Comparison of ENCODE assay signal across 12 mouse cellular contexts in genomic region chr6:100479881-100480280, GRCm38 (mm10).
DNase-seq lines count a peak whose midpoint lies in the region; ATAC-seq and TF ChIP-seq lines count a peak whose summit lies in the region.
"Had no signal": no experiment of that assay in that cellular context is flagged by ENCODE, and none has a peak within 500 bp of the region (broad histone marks: within the 10 kb centered on the region; RNA-seq: fewer than 3 reads in every experiment).

No protein-coding gene starts in this region.

- ATAC-seq in heart, embryonic 11.5 days (replicated peaks; ENCODE audit: insufficient number of reproducible peaks, low FRiP score, low TSS enrichment) = 0 out of 2 replicates have a peak, but pooled peaks have one; percentile 24

- H3K9ac ChIP-seq in heart, embryonic 11.5 days (ENCODE audit: low read depth, low read length) = no peak overlapping the region
- H3K9ac ChIP-seq: midbrain, embryonic 12.5 days had no signal

- no peak for TF ChIP-seq CTCF in brain, embryonic 14.5 days (IDR thresholded peaks at IDR 0.05; ENCODE audit: borderline replicate concordance, extremely low read depth, insufficient read depth, insufficient read length)

- no peak for TF ChIP-seq POLR2A in brain, embryonic 14.5 days (IDR thresholded peaks at IDR 0.05; ENCODE audit: borderline replicate concordance, extremely low read depth, insufficient read depth, insufficient read length, poor library complexity, severe bottlenecking)

- no peak overlapping the region for H3K4me2 ChIP-seq in heart, embryonic 11.5 days
- H3K4me2 ChIP-seq: midbrain, embryonic 12.5 days had no signal

- H3K4me3 ChIP-seq in heart, embryonic 11.5 days (ENCODE audit: low read depth, low read length) = no peak overlapping the region
- H3K4me3 ChIP-seq: midbrain, embryonic 12.5 days had no signal

- H3K9me3 ChIP-seq in heart, embryonic 11.5 days (replicated peaks; ENCODE audit: control insufficient read depth, low read length) = no peaks in the 10 kb centered on the region; the same call in 1 of the 2 replicates

- peaks cover 31% of the 10 kb centered on the region for H3K4me1 ChIP-seq in heart, embryonic 11.5 days (ENCODE audit: control insufficient read depth, insufficient read depth, low read length)
- H3K4me1 ChIP-seq: midbrain, embryonic 12.5 days had no signal

- H3K27me3 ChIP-seq in heart, embryonic 11.5 days (ENCODE audit: control insufficient read depth, insufficient read depth, low read length) = no peaks in the 10 kb centered on the region

- no peak for DNase-seq in heart, postnatal 25 days (ENCODE audit: low spot score)
- peak; percentile 28 for DNase-seq in CD4-positive helper T cell, adult 2 months (ENCODE audit: low read depth, low spot score)
- DNase-seq in brain, embryonic 14.5 days (ENCODE audit: low read depth) = peak; percentile 13
- peak; percentile 64 to 66 for DNase-seq in kidney, postnatal 25 days
- no peak for DNase-seq in thymus, adult 18-20 months
- DNase-seq in retina, embryonic 14.5 days (ENCODE audit: low spot score) = no peak
- DNase-seq in layer of hippocampus, postnatal 25 days (ENCODE audit: extremely low spot score in 1 of 2, low spot score in 1 of 2) = no peak
- DNase-seq: cerebellum, postnatal 36 days; spleen, adult 18-20 months had no signal

- H3K27ac ChIP-seq in heart, embryonic 11.5 days (ENCODE audit: low read depth, low read length) = no peak overlapping the region
- H3K27ac ChIP-seq: midbrain, embryonic 12.5 days had no signal

- intact Hi-C loops in heart, postnatal 25 days (cut with DNase I) = no loop called here

- 33% methylated on average over 6 of the region's 6 CpGs for WGBS in heart, embryonic 11.5 days (ENCODE audit: insufficient replicate concordance)

- H3K36me3 ChIP-seq in heart, embryonic 11.5 days (ENCODE audit: control insufficient read depth, insufficient read depth, low read length) = no peaks in the 10 kb centered on the region
- H3K36me3 ChIP-seq: G1E; midbrain, embryonic 12.5 days had no signal

Comparison
In these comparisons a context has a peak if more than half of its experiments do, and no peak if none do; other contexts are left out.
1. DNase-seq: peak in CD4-positive helper T cell, adult 2 months (single experiment), brain, embryonic 14.5 days (single experiment) and kidney, postnatal 25 days (2 of 2); none in heart, postnatal 25 days (single experiment), thymus, adult 18-20 months (0 of 2), retina, embryonic 14.5 days (single experiment) and layer of hippocampus, postnatal 25 days (0 of 2).